Mouse (Mus musculus) liver, embryonic 16.5 days (tissue): Measurements from ENCODE around the gene Foxn4. TPM values are rescaled to one million over a fixed set of nuclear protein-coding genes. Genes with fewer than 3 reads are reported as not detected.

Experiments used
- ATAC-seq: fragments of 200-750 bp; cut with Nextera tagmentation; 2 replicates; pipeline ENCODE4 v1.8.0; 2017; ENCODE audit warnings: low read depth, mild to moderate bottlenecking, moderate number of reproducible peaks, moderate library complexity
- H3K27ac ChIP-seq: fragments of 300-500 bp; sonication (generic); 2 replicates; pipeline ENCODE4 v1.5.1; 2014; ENCODE audit warnings: mild to moderate bottlenecking, low read length
- H3K27me3 ChIP-seq: fragments of 300-500 bp; sonication (generic); 2 replicates; pipeline ENCODE4 v1.6.1; 2014; ENCODE audit warnings: low read depth, low read length, mixed read lengths; ENCODE audit not compliant: control insufficient read depth, insufficient read depth
- H3K36me3 ChIP-seq: fragments of 300-500 bp; sonication (generic); 2 replicates; pipeline ENCODE4 v1.6.1; 2014; ENCODE audit warnings: mild to moderate bottlenecking; ENCODE audit not compliant: control insufficient read depth, insufficient read depth
- H3K4me1 ChIP-seq: fragments of 300-500 bp; sonication (generic); 2 replicates; pipeline ENCODE4 v1.6.1; 2014; ENCODE audit warnings: low read depth, low read length, mixed read lengths; ENCODE audit not compliant: control insufficient read depth
- H3K4me2 ChIP-seq: fragments of 300-500 bp; sonication (generic); 2 replicates; pipeline ENCODE4 v1.6.1; 2014; ENCODE audit warnings: low read depth, low read length, mixed read lengths
- H3K4me3 ChIP-seq: fragments of 300-500 bp; sonication (generic); 2 replicates; pipeline ENCODE4 v1.5.1; 2014; ENCODE audit warnings: low read depth, mild to moderate bottlenecking, low read length
- H3K9ac ChIP-seq: fragments of 300-500 bp; sonication (generic); 2 replicates; pipeline ENCODE4 v1.6.1; 2014; ENCODE audit warnings: low read depth, low read length
- H3K9me3 ChIP-seq: fragments of 300-500 bp; sonication (generic); replicated peaks from 2 replicates; pipeline ENCODE4 v1.6.1; 2016; ENCODE audit warnings: low read length; ENCODE audit not compliant: control insufficient read depth
- WGBS: fragments of 180-500 bp; shearing (Covaris S2); extraction: QIAGEN DNeasy Blood & Tissue Kit; methylation state at CpG from one replicate; pipeline ENCODE4 v1.1.7; 2014; ENCODE audit not compliant: insufficient replicate concordance; 5-methylcytosine and 5-hydroxymethylcytosine counted together
- polyA plus RNA-seq: library from polyadenylated mRNA; unstranded; fragments of >200 nt; fragmentation: Nextera tagmentation; extraction: Ambion mirVana; gene quantifications from 2 replicates; pipeline ENCODE4 v1.2.1, GENCODE M21; 2015

Foxn4 gene
- polyA plus RNA-seq, 1 experiment from 2014 or later: not detected

- H3K9ac ChIP-seq: no peak overlapping the region
- peak; percentile 61 for ATAC-seq
- H3K4me3 ChIP-seq: no peak overlapping the region
- H3K36me3 ChIP-seq: no peaks in the 10 kb centered on the region
- H3K27me3 ChIP-seq: no peaks in the 10 kb centered on the region
- 22% methylated on average over 10 of the region's 10 CpGs for WGBS
- no peaks in the 10 kb centered on the region; the same call in 1 of the 2 replicates for H3K4me1 ChIP-seq
- no peak overlapping the region for H3K4me2 ChIP-seq
- no peaks in the 10 kb centered on the region for H3K9me3 ChIP-seq
- H3K27ac ChIP-seq: no peak overlapping the region
Observed at GRCm38 (mm10) chr5:114213183-114213582, 60.4 kb downstream of the Foxn4 start.

- WGBS: 62% methylated on average over 2 of the region's 2 CpGs
Observed at GRCm38 (mm10) chr5:114206158-114206557, 67.4 kb downstream of the Foxn4 start.

More at GRCm38 (mm10) chr5:114206158-114206557, 67.4 kb downstream of the Foxn4 start:
- Histone ChIP-seq H3K27me3 (no peaks in the 10 kb centered on the region), H3K36me3 (no peaks in the 10 kb centered on the region), H3K9me3 (no peaks in the 10 kb centered on the region), H3K4me1 (no peaks in the 10 kb centered on the region), H3K4me3 (no peak overlapping the region), H3K4me2 (no peak overlapping the region), H3K27ac (no peak overlapping the region), H3K9ac (no peak overlapping the region)
- ATAC-seq: no peak

Other genes with a start within 250 kb of the Foxn4 start
- 2.8 and 3.0 TPM in 2 replicates for gene Usp30, start 208.3 kb downstream of the Foxn4 start, polyA plus RNA-seq
- gene Svop, start 182.2 kb downstream of the Foxn4 start, polyA plus RNA-seq: 0.05 TPM in 1 of 2 replicates, not detected in the other
- gene Alkbh2, start 145.6 kb downstream of the Foxn4 start, polyA plus RNA-seq: 2.5 and 3.4 TPM in 2 replicates
- gene Ung, start 143.4 kb downstream of the Foxn4 start, polyA plus RNA-seq: 13.7 and 15.2 TPM in 2 replicates
- gene Acacb, start 127.3 kb downstream of the Foxn4 start, polyA plus RNA-seq: 0.35 and 0.65 TPM in 2 replicates
- 0.56 and 0.98 TPM in 2 replicates for gene Myo1h, start 15.4 kb upstream of the Foxn4 start, polyA plus RNA-seq
- 21.9 and 22.8 TPM in 2 replicates for gene Kctd10, start 106.7 kb upstream of the Foxn4 start, polyA plus RNA-seq
- gene Ube3b, start 106.8 kb upstream of the Foxn4 start, polyA plus RNA-seq: 16.9 and 21.2 TPM in 2 replicates
- 9.7 and 10.8 TPM in 2 replicates for gene Mmab, start 170.3 kb upstream of the Foxn4 start, polyA plus RNA-seq
- gene Mvk, start 170.5 kb upstream of the Foxn4 start, polyA plus RNA-seq: 26.1 and 27.0 TPM in 2 replicates